Mouse (Mus musculus): ENCODE measurements around the gene Lrrc17. TPM values are rescaled to one million over a fixed set of nuclear protein-coding genes. Genes with fewer than 3 reads are reported as not detected.
"Not testable (repeated sequence)": the region's sequence is repeated elsewhere in the genome, so short reads cannot be mapped to it uniquely, and the experiment has no call there.

Gene Lrrc17
- polyA plus RNA-seq, 2 experiments = 0.85 to 0.93 TPM

DNA sequence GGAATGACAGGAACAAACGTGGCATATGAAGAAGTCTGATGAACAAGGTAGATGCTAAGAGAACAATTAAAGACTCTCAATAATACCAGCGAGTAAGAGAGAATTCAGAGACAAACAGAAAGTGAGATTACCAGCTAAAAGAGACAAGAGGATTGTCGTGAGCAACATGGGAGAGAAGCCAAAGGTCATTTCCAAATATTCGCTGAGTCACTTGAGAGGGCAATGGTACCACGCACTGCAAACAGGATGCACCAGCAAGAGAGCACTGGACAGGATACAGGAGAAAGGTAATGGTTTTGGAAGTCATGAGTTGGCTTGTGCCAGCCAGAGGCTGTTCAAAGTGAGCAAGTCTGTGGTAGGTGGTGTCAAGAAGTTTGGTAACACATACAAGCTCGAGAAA lies 62.6 kb downstream of the Lrrc17 start:
- TF ChIP-seq CTCF (IDR thresholded peaks at IDR 0.05; ENCODE audit: low read depth) (no peak), EP300 (IDR thresholded peaks at IDR 0.05; ENCODE audit: low read depth) (no peak)
- H3K36me3 ChIP-seq (replicated peaks; ENCODE audit: control insufficient read depth, insufficient read depth, low read depth) = no peaks in the 10 kb centered on the region
- no peak overlapping the region for H3K4me2 ChIP-seq (ENCODE audit: low read depth)
- ATAC-seq (ENCODE audit: insufficient read depth) (no peak), DNase-seq (ENCODE audit: low read depth in 3 of 3, low spot score in 3 of 3) (no peak)
- no peak overlapping the region for H3K27ac ChIP-seq
- no peaks in the 10 kb centered on the region for H3K27me3 ChIP-seq (ENCODE audit: control insufficient read depth, insufficient read depth, low read length)
- WGBS (ENCODE audit: insufficient replicate concordance) = 48% methylated on average over 6 of the region's 6 CpGs
- no peak overlapping the region for H3K4me3 ChIP-seq (ENCODE audit: insufficient read depth in 1 of 2, low read depth in 2 of 2, low read length in 2 of 2)
- no peaks in the 10 kb centered on the region for H3K4me1 ChIP-seq (replicated peaks; ENCODE audit: control insufficient read depth in 2 of 2, insufficient read depth in 2 of 2, low read length in 1 of 2)
- H3K9me3 ChIP-seq (ENCODE audit: control insufficient read depth, low read length) = no peaks in the 10 kb centered on the region
- no peak overlapping the region for H3K9ac ChIP-seq (replicated peaks)

DNA sequence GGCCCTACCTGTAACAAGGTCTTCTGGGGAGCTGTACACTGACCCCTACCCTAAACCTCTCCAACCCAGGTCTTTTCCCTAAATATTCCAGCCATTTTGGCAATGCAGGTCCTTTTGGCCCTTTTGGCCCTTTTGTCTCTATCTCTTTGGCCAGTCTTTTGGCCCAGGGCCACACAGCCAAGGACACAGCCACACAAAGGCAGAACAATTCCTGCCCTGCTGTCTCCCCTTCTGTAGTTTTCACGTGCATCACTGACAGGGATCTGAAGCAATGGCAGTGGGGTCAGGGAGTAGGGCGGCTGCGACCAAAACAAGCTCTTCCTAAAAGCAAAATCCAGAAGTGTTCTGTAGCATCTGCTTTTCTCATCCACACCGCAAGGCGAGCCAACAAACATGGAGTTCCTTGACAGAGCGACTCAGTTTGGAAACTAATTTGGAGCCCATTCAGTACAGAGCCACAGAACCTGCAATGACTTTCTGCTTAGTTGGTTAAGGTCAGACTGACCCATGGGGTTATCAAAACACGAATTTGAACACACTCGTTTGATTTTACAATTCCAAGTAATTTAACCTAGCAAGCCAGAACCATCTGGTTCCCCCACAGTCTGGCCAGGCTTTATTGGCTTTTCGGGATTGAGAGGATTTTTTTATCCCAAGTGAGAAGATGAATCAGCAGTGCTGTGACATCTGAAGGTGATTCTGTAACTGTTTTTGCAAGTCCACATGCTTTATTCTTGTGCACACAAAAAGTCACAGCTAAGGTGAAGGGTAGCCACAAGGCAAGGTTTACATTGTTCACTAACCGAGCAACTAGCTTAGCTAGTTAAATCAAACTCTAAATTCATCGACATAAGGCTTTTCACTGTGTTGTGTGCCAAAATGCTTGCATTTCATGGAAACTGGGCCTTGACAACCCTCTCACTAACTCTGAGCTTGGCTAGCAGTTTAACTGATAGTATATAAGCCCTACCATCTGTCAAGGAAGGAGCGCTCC lies 65.2 kb downstream of the Lrrc17 start:
- Histone ChIP-seq H3K4me2 (ENCODE audit: low read depth) (no peak overlapping the region), H3K27ac (no peak overlapping the region), H3K9ac (replicated peaks) (no peak overlapping the region), H3K36me3 (replicated peaks; ENCODE audit: control insufficient read depth, insufficient read depth, low read depth) (no peaks in the 10 kb centered on the region), H3K9me3 (ENCODE audit: control insufficient read depth, low read length) (no peaks in the 10 kb centered on the region), H3K27me3 (ENCODE audit: control insufficient read depth, insufficient read depth, low read length) (no peaks in the 10 kb centered on the region), H3K4me3 (ENCODE audit: insufficient read depth in 1 of 2, low read depth in 2 of 2, low read length in 2 of 2) (no peak overlapping the region), H3K4me1 (replicated peaks; ENCODE audit: control insufficient read depth in 2 of 2, insufficient read depth in 2 of 2, low read length in 1 of 2) (no peaks in the 10 kb centered on the region)
- ATAC-seq (ENCODE audit: insufficient read depth) (no peak), DNase-seq (ENCODE audit: low read depth in 3 of 3, low spot score in 3 of 3) (no peak)
- WGBS (ENCODE audit: insufficient replicate concordance) = 68% methylated on average over 12 of the region's 12 CpGs
- TF ChIP-seq CTCF (IDR thresholded peaks at IDR 0.05; ENCODE audit: low read depth) (no peak), EP300 (IDR thresholded peaks at IDR 0.05; ENCODE audit: low read depth) (no peak)

DNA sequence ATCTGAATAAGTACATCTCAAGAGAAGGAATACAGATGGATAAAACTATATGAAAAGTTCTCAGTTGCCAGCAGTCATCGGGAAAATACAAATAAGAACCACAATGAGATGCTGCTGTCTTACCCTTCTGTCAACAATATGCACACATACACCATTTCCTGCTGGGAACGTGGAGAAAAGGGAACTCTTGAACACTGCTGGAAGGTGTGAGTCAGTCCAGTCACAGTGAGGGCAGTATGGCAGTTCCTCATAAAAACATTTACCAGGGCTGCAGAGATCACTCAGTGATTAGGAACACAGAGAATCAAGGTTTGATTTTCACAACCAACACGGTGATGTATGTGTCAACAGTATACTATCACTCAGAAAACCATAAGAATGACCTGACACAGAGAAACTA lies 67.6 kb downstream of the Lrrc17 start:
- 17% methylated on average over 3 of the region's 3 CpGs for WGBS (ENCODE audit: insufficient replicate concordance)
- no peaks in the 10 kb centered on the region for H3K27me3 ChIP-seq (ENCODE audit: control insufficient read depth, insufficient read depth, low read length)
- H3K4me3 ChIP-seq (ENCODE audit: insufficient read depth in 1 of 2, low read depth in 2 of 2, low read length in 2 of 2) = no peak overlapping the region
- H3K4me1 ChIP-seq (replicated peaks; ENCODE audit: control insufficient read depth in 2 of 2, insufficient read depth in 2 of 2, low read length in 1 of 2) = no peaks in the 10 kb centered on the region
- H3K27ac ChIP-seq = no peak overlapping the region
- no peak overlapping the region for H3K4me2 ChIP-seq (ENCODE audit: low read depth)
- no peak overlapping the region for H3K9ac ChIP-seq (replicated peaks)
- no peaks in the 10 kb centered on the region for H3K9me3 ChIP-seq (ENCODE audit: control insufficient read depth, low read length)
- no peak for ATAC-seq (ENCODE audit: insufficient read depth)
- TF ChIP-seq CTCF (IDR thresholded peaks at IDR 0.05; ENCODE audit: low read depth) = no peak
- TF ChIP-seq EP300 (IDR thresholded peaks at IDR 0.05; ENCODE audit: low read depth) = no peak
- DNase-seq (ENCODE audit: low read depth in 3 of 3, low spot score in 3 of 3) = peak in 1 of 3 experiments; percentile 2
- H3K36me3 ChIP-seq (replicated peaks; ENCODE audit: control insufficient read depth, insufficient read depth, low read depth) = no peaks in the 10 kb centered on the region

GRCm38 (mm10) chr5:21614299-21614698 lies 70.9 kb downstream of the Lrrc17 start:
- ATAC-seq (ENCODE audit: insufficient read depth); H3K4me3 ChIP-seq (ENCODE audit: insufficient read depth in 1 of 2, low read depth in 2 of 2, low read length in 2 of 2): not testable (repeated sequence)
- 86% methylated on average over 11 of the region's 11 CpGs for WGBS (ENCODE audit: insufficient replicate concordance)

DNA sequence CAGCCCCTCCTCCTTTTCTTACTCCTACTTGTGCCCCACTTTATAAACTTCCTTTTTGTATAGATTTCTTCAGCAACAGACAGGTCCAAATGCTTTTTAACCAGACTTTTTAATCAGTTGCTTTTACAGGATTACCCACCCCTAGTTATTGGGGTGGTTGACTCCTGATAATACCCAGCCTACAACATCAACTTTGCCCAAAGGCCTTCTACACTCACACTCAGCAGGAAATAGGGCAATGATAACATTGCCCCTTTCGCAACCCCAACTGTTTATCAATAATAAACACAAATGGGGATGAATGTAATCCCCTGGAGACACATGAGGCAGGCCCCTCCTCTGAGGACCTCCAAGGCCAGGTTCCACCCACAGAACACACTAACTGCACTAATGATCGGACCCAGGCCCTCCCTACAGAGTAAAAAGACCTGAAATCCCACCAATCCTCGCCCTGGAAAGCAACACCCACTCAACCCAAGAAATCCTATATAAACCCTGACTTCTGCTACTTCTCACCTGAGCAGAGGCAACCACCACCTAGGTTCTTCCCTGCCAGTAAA lies 73.2 kb downstream of the Lrrc17 start:
- Histone ChIP-seq H3K36me3 (replicated peaks; ENCODE audit: control insufficient read depth, insufficient read depth, low read depth) (no peaks in the 10 kb centered on the region), H3K4me1 (replicated peaks; ENCODE audit: control insufficient read depth in 2 of 2, insufficient read depth in 2 of 2, low read length in 1 of 2) (peaks cover 2 to 4% of the 10 kb centered on the region in 2 experiments; a peak in 1 of 4 replicates), H3K4me2 (ENCODE audit: low read depth) (no peak overlapping the region), H3K27ac (no peak overlapping the region), H3K9ac (replicated peaks) (no peak overlapping the region), H3K27me3 (ENCODE audit: control insufficient read depth, insufficient read depth, low read length) (no peaks in the 10 kb centered on the region), H3K4me3 (ENCODE audit: insufficient read depth in 1 of 2, low read depth in 2 of 2, low read length in 2 of 2) (no peak overlapping the region), H3K9me3 (ENCODE audit: control insufficient read depth, low read length) (no peaks in the 10 kb centered on the region)
- TF ChIP-seq CTCF (IDR thresholded peaks at IDR 0.05; ENCODE audit: low read depth) (no peak), EP300 (IDR thresholded peaks at IDR 0.05; ENCODE audit: low read depth) (0 out of 2 replicates have a peak, but pooled peaks have one; percentile 29)
- WGBS (ENCODE audit: insufficient replicate concordance) = 15% methylated on average over 3 of the region's 3 CpGs
- DNase-seq (ENCODE audit: low read depth in 3 of 3, low spot score in 3 of 3) (peak in 1 of 3 experiments; percentile 7), ATAC-seq (ENCODE audit: insufficient read depth) (peak; percentile 55; the same call in 1 of the 2 replicates)

More at GRCm38 (mm10) chr5:21614299-21614698, 70.9 kb downstream of the Lrrc17 start:
- H3K27me3 ChIP-seq (ENCODE audit: control insufficient read depth, insufficient read depth, low read length); H3K4me1 ChIP-seq (replicated peaks; ENCODE audit: control insufficient read depth in 2 of 2, insufficient read depth in 2 of 2, low read length in 1 of 2); H3K36me3 ChIP-seq (replicated peaks; ENCODE audit: control insufficient read depth, insufficient read depth, low read depth); H3K4me2 ChIP-seq (ENCODE audit: low read depth); DNase-seq (ENCODE audit: low read depth in 3 of 3, low spot score in 3 of 3); H3K9ac ChIP-seq (replicated peaks); H3K9me3 ChIP-seq (ENCODE audit: control insufficient read depth, low read length); H3K27ac ChIP-seq: not testable (repeated sequence)

Other genes with a start within 250 kb of the Lrrc17 start
- gene Fgl2, start 170.9 kb upstream of the Lrrc17 start, polyA plus RNA-seq (2012; rRNA removed) = 0.82 and 1.1 TPM in 2 replicates
- gene Fgl2, start 170.9 kb upstream of the Lrrc17 start, polyA plus RNA-seq (2014; fragmentation: Nextera tagmentation; extraction: Ambion mirVana) = 1.6 and 1.7 TPM in 2 replicates
- gene Ccdc146, start 118.9 kb upstream of the Lrrc17 start, polyA plus RNA-seq (2012; rRNA removed) = 0.04 TPM in 1 of 2 replicates, not detected in the other
- not detected in 2 replicates for gene Ccdc146, start 118.9 kb upstream of the Lrrc17 start, polyA plus RNA-seq (2014; fragmentation: Nextera tagmentation; extraction: Ambion mirVana)
- gene Fam185a, start 118.6 kb upstream of the Lrrc17 start, polyA plus RNA-seq (2012; rRNA removed) = 1.5 and 1.8 TPM in 2 replicates
- 2.8 and 3.1 TPM in 2 replicates for gene Fam185a, start 118.6 kb upstream of the Lrrc17 start, polyA plus RNA-seq (2014; fragmentation: Nextera tagmentation; extraction: Ambion mirVana)
- gene Fbxl13, start 102.1 kb downstream of the Lrrc17 start, polyA plus RNA-seq (2012; rRNA removed) = 0.08 and 0.14 TPM in 2 replicates
- 0.05 and 0.24 TPM in 2 replicates for gene Fbxl13, start 102.1 kb downstream of the Lrrc17 start, polyA plus RNA-seq (2014; fragmentation: Nextera tagmentation; extraction: Ambion mirVana)
- gene Armc10, start 102.3 kb downstream of the Lrrc17 start, polyA plus RNA-seq (2012; rRNA removed) = 7.2 and 9.0 TPM in 2 replicates
- gene Armc10, start 102.3 kb downstream of the Lrrc17 start, polyA plus RNA-seq (2014; fragmentation: Nextera tagmentation; extraction: Ambion mirVana) = 7.2 and 7.4 TPM in 2 replicates
- 1.3 TPM in 2 replicates for gene Napepld, start 157.8 kb downstream of the Lrrc17 start, polyA plus RNA-seq (2012; rRNA removed)
- gene Napepld, start 157.8 kb downstream of the Lrrc17 start, polyA plus RNA-seq (2014; fragmentation: Nextera tagmentation; extraction: Ambion mirVana) = 1.8 TPM in 2 replicates
- 24.2 and 34.2 TPM in 2 replicates for gene Pmpcb, start 193.6 kb downstream of the Lrrc17 start, polyA plus RNA-seq (2012; rRNA removed)
- gene Pmpcb, start 193.6 kb downstream of the Lrrc17 start, polyA plus RNA-seq (2014; fragmentation: Nextera tagmentation; extraction: Ambion mirVana) = 47.9 and 48.8 TPM in 2 replicates
- 6.4 and 14.5 TPM in 2 replicates for gene Dnajc2, start 241.7 kb downstream of the Lrrc17 start, polyA plus RNA-seq (2012; rRNA removed)
- gene Dnajc2, start 241.7 kb downstream of the Lrrc17 start, polyA plus RNA-seq (2014; fragmentation: Nextera tagmentation; extraction: Ambion mirVana) = 31.4 and 36.9 TPM in 2 replicates
- gene Psmc2, start 241.7 kb downstream of the Lrrc17 start, polyA plus RNA-seq (2012; rRNA removed) = 32.1 and 58.5 TPM in 2 replicates
- gene Psmc2, start 241.7 kb downstream of the Lrrc17 start, polyA plus RNA-seq (2014; fragmentation: Nextera tagmentation; extraction: Ambion mirVana) = 122 and 128 TPM in 2 replicates